Mouse (Mus musculus) R1 (cell line): ENCODE data around the gene Pcbd1.

Experiments used
- DNase-seq: peaks from one replicate; pipeline ENCODE4 v3.0.0-alpha.2; 2018; ENCODE audit warnings: low read depth, low spot score

Pcbd1 gene

GRCm38 (mm10) chr10:61089170-61090142 is at the start of gene Pcbd1:
Gene Pcbd1, plus strand, starts transcription at chr10:61089331.
- DNase-seq = no peak

GRCm38 (mm10) chr10:61039657-61040056 is 49.5 kb upstream of the Pcbd1 start:
- DNase-seq = no peak

DNA sequence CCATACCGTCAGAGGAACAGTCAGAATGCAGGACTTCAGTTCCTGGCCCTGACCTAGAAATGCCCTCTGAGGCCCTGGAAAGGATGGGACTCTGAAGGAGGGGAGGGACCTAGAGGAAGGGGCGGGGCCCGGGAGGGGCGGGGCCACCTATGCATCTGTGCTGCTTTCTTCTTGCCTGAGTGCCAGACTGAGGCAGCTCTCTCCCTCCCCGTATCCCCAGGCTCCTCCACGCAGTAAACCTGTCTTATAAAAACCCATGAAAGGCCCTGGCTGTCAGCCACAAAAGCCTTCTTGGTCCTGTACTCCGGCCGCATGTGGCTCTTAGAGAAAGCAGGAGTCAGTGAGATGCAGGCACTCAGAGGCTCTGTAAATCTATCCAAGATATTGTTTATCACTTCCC is 44.0 kb upstream of the Pcbd1 start:
- DNase-seq = peak; percentile 70

GRCm38 (mm10) chr10:61051993-61052613 is 37.0 kb upstream of the Pcbd1 start:
- DNase-seq = peak; percentile 73

GRCm38 (mm10) chr10:61056661-61057060 is 32.5 kb upstream of the Pcbd1 start:
- DNase-seq = peak; percentile 72

GRCm38 (mm10) chr10:61059101-61059500 is 30.0 kb upstream of the Pcbd1 start:
- peak; percentile 87 for DNase-seq

GRCm38 (mm10) chr10:61059543-61060110 is 29.5 kb upstream of the Pcbd1 start:
- peak; percentile 94 for DNase-seq

GRCm38 (mm10) chr10:61063271-61063864 is 25.8 kb upstream of the Pcbd1 start:
- peak; percentile 55 for DNase-seq

GRCm38 (mm10) chr10:61064635-61065034 is 24.5 kb upstream of the Pcbd1 start:
- DNase-seq = peak; percentile 91

GRCm38 (mm10) chr10:61065287-61066005 is 23.7 kb upstream of the Pcbd1 start:
- peak; percentile 80 for DNase-seq

- peak; percentile 92 for DNase-seq
Observed at GRCm38 (mm10) chr10:61068436-61069192, 20.5 kb upstream of the Pcbd1 start.

- no peak for DNase-seq
Observed at GRCm38 (mm10) chr10:61069248-61069647, 19.9 kb upstream of the Pcbd1 start.

DNA sequence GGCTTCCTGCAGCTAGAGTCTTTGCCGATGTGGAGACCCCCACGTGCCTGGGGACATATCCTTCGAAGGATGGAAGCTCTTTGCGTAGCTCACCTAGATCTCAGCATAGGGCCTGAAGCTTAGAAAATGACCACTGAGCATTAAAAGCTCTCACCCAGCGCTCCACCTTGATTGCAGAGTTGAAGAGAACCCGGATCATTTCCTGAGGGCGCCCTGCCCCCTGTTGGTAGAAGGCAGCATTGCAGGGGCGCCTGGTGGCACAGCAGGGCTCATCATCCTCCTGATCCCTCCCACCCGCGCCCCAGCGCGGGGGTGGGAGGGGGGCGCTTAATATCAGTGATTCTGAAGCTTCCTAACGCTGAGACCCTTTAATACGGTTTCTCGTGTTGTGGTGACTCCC is 16.8 kb upstream of the Pcbd1 start:
- peak; percentile 56 for DNase-seq

GRCm38 (mm10) chr10:61074643-61075042 is 14.5 kb upstream of the Pcbd1 start:
- DNase-seq = peak; percentile 64

- peak; percentile 59 for DNase-seq
Observed at GRCm38 (mm10) chr10:61075607-61076006, 13.5 kb upstream of the Pcbd1 start.

DNA sequence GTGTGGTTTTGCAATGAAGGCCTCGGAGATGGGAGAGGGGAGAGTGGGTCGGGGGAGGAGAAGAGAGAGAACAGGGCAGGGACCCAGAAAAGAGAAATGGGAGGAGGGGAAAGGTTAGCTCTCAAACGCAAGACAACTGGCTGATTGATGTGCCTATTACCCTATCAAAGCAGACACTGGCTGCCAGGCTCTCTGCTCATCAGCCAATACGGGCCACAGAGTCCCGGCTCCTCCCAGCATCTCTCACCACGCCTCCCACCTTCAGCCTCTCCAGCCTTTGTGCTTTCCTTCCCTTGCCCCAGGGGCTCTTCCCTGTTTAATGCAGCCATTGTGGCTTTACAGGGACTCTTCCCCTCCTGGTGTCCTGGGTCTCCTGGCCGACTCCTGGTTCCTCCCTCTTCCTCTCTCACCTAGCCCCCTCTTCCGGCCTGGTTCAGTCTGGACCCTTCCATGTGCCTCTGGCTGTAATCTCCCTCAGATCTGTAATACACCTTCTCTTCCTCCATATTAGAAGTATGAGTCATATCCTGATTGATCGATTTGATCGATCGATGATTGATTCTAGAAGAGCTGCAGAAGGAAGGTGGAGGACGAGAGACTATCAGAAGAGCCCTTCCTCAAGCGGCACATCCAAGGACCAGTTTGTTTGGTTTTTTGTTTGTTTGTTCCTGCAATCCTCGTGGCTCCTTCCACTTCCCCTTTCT is 8.8 kb upstream of the Pcbd1 start:
- DNase-seq = peak; percentile 99

GRCm38 (mm10) chr10:61080931-61081255 is 8.2 kb upstream of the Pcbd1 start:
- DNase-seq = peak; percentile 54

GRCm38 (mm10) chr10:61085364-61085763 is 3.8 kb upstream of the Pcbd1 start:
- DNase-seq = no peak

DNA sequence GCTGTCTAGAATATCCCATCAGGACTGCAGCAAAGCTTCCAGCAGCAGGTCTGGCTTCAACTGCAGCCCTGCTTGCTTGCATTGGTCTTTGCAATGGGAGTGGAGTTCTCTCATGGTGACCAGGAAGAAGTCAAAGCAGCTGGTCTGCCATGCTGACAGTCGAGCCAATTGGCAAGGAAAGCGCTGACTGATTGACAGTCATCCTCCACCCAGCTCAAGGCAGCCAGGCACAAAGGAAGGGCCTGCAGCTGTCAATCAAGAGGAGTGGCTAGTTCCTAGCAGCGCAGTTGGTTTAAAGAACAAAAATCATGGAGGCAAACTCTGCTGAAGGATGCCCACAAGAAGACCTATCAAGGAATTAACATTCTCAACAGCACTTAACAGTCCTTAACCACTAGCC is 2.6 kb upstream of the Pcbd1 start:
- DNase-seq = peak; percentile 73

GRCm38 (mm10) chr10:61088468-61088867 is 663 bp upstream of the Pcbd1 start:
- DNase-seq = peak; percentile 9
